Mouse (Mus musculus) embryo, embryonic 10.5 days (tissue): Measurements from ENCODE around the gene Kansl3.

Source experiments
- DNase-seq: peaks from one replicate; pipeline ENCODE4 v3.0.0-alpha.2; 2015; ENCODE audit warnings: low spot score

Gene Kansl3

GRCm38 (mm10) chr1:36321829-36322573 is 47.0 kb downstream of the Kansl3 start:
- DNase-seq: no peak

GRCm38 (mm10) chr1:36321164-36321563 is 47.8 kb downstream of the Kansl3 start:
- DNase-seq: no peak

GRCm38 (mm10) chr1:36315776-36316100 is 53.2 kb downstream of the Kansl3 start:
- DNase-seq: no peak

- peak; percentile 24 for DNase-seq
Measured at GRCm38 (mm10) chr1:36314959-36315775, 53.8 kb downstream of the Kansl3 start.

- peak; percentile 48 for DNase-seq
Measured at GRCm38 (mm10) chr1:36309498-36309901, 59.5 kb downstream of the Kansl3 start.

DNA sequence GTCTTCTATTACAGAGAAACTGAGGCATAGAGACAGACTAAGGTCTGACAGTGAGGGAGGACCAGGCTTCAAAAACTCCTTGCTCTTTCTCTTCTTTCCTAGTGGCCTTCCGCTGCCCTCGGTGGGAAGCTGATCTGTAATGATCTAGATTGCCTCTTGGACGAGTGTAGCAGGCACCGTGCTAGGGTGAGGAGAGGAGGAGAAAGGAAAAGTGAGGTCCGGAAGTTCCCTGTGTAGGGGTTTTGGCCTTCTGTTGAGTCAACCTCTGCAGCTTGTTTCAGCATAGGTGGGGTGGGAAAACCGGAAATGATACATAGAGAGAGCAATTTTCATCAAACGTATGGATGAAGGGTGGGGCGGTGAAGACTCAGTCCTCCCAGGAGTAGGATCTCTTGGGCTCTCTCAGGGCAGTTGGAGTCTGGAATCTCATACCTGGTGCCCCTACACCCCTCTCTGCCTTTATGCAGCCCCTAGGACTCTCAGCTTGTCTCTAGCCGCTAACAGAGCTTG is 60.0 kb downstream of the Kansl3 start:
- DNase-seq: no peak

DNA sequence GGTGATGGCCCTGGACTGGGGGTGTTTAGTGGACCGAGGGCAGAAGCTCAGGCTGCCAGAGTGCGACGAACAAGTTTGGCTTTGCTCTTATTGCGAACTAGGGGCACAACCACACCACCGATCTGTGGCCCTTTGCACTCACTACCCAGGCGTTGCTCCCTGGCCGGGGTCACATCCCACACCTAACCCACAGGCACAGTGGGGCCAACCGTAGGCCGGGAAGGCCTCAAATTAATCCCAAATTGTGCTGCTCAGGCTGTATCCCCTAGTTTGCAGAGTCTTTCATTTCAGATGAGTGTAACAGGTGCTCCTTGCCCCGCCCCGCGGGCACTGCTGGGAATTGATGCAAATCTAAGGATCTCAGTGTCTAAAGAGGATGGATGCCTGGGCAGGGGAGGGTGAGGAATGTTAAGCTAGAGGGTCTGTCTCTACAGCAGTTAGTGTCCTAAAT is 60.5 kb downstream of the Kansl3 start:
- DNase-seq: peak; percentile 31

DNA sequence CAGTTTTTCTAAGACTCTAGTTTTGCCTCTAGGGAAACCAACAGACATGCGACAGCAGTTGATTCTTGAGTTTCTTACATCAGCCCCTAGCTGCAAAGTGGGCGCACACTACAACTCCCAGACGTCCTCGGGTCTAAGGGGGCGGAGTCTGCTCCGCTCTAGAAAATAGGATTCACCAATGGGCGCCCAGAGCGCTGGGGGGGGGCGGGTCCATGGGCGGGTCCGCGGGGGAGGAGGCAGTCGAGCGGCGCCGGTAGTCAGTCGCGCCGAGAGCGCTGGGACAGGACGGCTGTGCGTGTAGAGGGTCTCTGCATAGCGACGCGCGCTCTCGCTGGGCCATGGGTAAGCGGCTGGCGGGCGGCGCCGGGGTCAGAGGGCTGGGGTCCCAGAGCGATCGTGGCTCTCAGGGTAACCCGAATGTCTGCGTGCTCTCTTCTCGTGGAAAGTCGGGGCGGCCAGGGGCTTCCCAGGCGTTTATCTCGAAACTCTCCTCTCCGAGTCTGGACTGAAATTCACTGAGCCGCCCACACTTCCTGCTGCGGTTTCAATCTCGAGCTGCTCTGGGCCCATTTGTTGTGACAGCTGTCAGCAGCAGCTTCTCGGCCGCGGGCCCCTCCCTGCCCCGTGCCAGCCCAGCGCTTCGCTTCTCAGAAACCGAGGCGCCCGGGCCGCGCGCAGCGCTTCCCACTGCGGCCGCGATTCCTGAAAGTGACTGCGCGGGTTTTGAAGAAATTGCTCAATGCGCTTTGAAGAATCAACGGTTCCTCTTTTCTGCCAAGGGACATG is 61.3 kb downstream of the Kansl3 start, which contains the start of gene Arid5a:
Arid5a (plus strand) TSS at position 239 of the 786 bp plus-strand sequence.
- DNase-seq: peak; percentile 96

DNA sequence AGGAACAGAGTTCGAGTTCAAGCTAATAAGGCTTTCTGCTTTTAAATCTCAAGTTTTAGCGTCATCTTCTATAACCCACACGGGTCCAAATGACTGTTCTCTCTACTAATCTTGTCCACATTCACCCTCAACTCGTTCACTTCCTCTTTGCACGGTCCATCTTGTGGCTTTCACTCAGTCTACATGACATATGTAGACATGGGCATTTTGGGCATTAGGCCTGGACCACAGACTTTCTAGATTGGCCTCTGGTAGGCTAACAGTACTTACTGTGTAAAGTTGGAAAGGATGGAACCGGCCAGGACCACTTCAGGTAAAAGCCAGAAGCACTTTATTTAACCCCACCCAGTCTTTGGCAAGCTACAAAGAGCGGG is 61.9 kb downstream of the Kansl3 start:
- DNase-seq: no peak

DNA sequence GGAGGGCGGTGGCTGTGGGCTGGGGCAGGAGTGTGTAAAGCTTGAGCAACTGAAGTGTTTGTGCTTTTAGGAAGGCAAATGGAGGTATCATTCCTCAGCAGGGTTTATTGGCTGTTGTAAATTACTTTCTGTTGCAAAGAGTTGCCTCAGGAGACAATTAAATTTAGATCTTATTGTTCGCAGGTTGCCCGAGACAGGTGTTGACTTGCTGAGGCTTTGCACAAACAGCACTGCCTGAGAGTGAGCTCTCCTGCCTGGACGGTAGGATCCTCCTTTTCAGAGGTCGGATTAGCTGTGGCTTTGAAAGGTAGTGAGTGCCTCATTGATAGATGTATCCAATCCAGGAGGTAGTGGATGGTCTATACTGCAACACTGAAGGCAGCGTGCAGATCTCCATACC is 62.9 kb downstream of the Kansl3 start:
- DNase-seq: no peak

- no peak for DNase-seq
Measured at GRCm38 (mm10) chr1:36304764-36305163, 64.2 kb downstream of the Kansl3 start.

DNA sequence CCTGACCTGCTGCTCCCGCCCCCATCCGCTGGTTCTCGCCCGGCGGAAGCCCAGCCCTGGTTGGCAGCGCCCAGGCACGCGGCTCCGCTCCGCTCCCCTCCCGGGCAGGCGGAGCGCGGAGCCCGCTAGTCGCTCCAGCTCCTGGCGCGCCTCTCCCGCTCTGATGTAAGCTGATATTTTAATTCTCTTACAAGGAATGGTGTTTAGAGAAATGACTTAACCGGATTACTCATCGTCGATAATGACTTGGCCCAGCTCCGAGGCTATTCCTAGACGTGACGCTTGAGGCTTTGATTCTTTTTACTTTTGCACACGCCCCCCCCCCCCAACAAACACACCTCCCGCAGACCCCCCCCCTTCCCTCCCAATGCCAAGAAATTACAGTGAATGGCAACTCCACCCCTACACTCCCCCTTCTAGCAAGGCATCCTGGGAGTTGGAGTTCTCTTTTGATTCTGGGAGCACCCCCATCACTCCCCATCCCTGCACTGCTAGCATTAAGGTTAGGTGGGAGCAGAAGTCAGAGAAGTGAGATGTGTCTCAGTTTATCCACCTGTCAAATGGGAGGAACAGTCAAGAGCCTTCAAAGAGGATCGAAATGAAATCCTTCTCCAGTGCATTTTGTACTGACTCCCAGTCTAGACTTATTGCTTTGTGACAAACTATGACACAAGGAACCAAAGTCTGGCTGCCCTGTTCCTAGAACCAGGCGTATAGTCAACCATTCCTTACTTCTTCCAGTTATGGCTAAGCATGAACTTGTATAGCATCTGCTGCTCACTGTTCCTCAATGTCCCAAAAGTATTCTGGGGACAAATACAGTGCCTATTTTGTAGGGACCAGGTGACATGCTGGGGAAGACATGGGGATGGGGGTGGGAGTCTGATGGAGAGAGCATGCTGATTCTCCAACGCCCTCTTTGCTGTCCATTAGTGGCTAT is 65.3 kb downstream of the Kansl3 start:
- DNase-seq: peak; percentile 55

GRCm38 (mm10) chr1:36302957-36303356 is 66.0 kb downstream of the Kansl3 start:
- DNase-seq: no peak

DNA sequence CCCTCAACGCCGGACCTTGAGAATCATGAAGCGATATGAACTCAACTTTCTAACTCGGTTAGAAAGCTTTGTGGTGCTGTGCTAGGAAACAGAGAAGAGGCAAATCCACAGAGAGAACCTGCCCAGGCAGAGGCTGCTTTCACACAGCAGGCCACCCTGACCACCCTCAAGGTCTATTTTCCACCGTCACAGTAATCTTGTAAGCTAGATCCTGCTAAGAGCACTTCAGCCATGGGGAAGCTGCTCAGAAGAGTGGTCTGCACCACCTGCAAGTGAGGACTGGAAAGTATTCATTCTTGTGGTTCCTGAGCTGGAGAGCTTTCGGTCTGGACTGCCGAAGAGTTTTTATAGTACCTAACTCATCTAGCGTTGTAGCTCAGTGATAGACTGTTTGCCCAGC is 66.7 kb downstream of the Kansl3 start:
- DNase-seq: no peak

DNA sequence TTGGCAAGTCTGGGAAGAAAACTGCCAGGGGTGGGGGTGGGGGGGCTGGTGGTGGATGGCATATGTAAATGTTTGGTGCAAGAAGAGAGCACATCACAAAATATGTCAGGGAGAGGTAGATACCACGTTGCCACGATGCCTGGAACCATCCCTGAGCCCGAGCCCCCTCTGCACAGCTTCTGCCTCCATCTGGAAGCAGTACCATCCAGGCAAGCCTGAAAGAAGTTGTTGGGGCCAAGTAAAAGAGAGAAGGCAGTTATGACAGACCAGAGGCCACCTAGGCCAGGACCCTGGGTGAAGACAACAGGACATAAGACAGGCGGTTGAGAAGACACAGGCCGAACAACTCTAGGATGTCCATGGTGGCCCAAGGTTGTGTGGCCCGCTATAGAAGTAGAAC is 68.5 kb downstream of the Kansl3 start:
- no peak for DNase-seq

DNA sequence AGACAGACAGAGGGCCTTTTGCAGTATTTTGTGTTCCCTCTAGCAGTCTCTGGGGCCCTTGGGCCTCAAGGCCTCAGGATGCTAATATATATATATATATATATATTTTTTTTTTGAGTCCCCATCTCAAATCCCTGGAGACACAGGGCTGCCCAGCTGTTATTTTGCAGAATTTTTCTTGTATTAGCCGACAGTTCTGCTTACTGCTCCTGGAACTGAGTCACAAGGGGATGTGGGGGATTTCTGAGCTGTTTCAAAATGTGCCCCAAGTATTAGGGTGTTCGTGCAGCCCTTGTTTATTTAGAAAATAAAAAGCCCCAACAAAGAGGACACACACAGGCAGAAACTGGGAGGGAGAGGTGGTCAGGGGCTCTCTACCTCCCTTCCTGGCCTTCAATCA is 69.3 kb downstream of the Kansl3 start:
- DNase-seq: no peak

DNA sequence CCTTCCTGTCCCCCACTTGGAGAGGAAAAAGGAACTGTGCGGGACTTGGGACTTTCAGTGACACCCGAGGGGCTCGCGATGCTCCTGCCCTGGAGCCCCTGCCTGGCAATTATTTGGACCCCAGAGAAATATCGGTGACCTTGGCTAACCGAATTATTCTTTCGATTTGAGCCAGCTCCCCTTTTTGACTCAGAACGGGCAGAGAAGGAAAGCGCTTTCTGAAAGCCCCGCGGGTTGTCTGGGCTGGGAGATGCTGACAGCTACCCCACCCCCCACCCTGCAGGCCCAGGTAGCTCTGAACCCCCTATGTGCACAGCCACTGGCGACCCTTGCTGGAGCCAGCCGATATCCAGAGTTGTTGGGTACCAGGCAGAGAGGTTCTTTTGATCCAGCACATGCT is 69.9 kb downstream of the Kansl3 start:
- no peak for DNase-seq

DNA sequence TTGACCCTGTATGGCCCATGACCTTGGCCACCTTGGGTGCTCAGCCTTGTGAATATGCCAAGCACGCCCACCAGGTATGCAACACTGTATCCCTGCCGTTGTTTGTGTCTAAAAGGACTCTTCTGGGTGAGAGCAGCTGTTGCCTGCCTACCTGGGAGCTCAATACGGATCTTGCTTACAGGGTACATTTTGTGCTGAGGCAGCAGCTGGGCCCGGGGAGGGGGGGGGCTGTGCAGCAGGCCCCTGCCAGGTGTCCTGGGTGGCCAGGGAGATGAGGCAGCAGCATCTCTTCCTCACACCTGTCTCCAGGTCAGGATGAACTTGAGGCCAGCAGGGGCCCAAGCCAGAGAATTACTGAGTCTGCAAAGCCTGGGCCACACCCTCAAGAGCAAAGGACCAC is 70.9 kb downstream of the Kansl3 start:
- DNase-seq: no peak

- no peak for DNase-seq
Measured at GRCm38 (mm10) chr1:36296466-36297149, 72.4 kb downstream of the Kansl3 start.

- DNase-seq: no peak
Measured at GRCm38 (mm10) chr1:36294402-36294801, 74.6 kb downstream of the Kansl3 start.

- no peak for DNase-seq
Measured at GRCm38 (mm10) chr1:36293470-36293869, 75.5 kb downstream of the Kansl3 start.
